Mouse (Mus musculus) heart, embryonic 13.5 days (tissue): Measurements from ENCODE around the gene Ppp1r21. TPM values are rescaled to one million over a fixed set of nuclear protein-coding genes. Genes with fewer than 3 reads are reported as not detected.
A peak's percentile ranks its signal among the peaks of the same experiment; 100 is the strongest.

ENCODE experiments used
- ATAC-seq: fragments of 200-750 bp; cut with Nextera tagmentation; 2 replicates; pipeline ENCODE4 v1.8.0; 2017; ENCODE audit warnings: moderate TSS enrichment; ENCODE audit not compliant: insufficient number of reproducible peaks, low FRiP score, low TSS enrichment; ENCODE audit errors: extremely low read depth
- H3K27ac ChIP-seq: fragments of 300-500 bp; sonication (generic); replicated peaks from 2 replicates; pipeline ENCODE4 v1.5.1; 2015; ENCODE audit warnings: moderate library complexity, mild to moderate bottlenecking, inconsistent platforms
- H3K27me3 ChIP-seq: fragments of 300-500 bp; sonication (generic); replicated peaks from 2 replicates; pipeline ENCODE4 v1.6.1; 2015; ENCODE audit warnings: mild to moderate bottlenecking, inconsistent platforms
- H3K36me3 ChIP-seq: fragments of 300-500 bp; sonication (generic); 2 replicates; pipeline ENCODE4 v1.6.1; 2015; ENCODE audit warnings: mild to moderate bottlenecking, inconsistent platforms
- H3K4me1 ChIP-seq: fragments of 300-500 bp; sonication (generic); 2 replicates; pipeline ENCODE4 v1.6.1; 2015; ENCODE audit warnings: inconsistent platforms
- H3K4me2 ChIP-seq: fragments of 300-500 bp; sonication (generic); 2 replicates; pipeline ENCODE4 v1.6.1; 2015; ENCODE audit warnings: inconsistent platforms, mild to moderate bottlenecking, moderate library complexity
- H3K4me3 ChIP-seq: fragments of 300-500 bp; sonication (generic); 2 replicates; pipeline ENCODE4 v1.5.1; 2015; ENCODE audit warnings: moderate library complexity, mild to moderate bottlenecking, inconsistent platforms
- H3K9ac ChIP-seq: fragments of 300-500 bp; sonication (generic); 2 replicates; pipeline ENCODE4 v1.6.1; 2015; ENCODE audit warnings: inconsistent platforms, mild to moderate bottlenecking, moderate library complexity
- H3K9me3 ChIP-seq: fragments of 300-500 bp; sonication (generic); 2 replicates; pipeline ENCODE4 v1.6.1; 2016; ENCODE audit warnings: inconsistent platforms
- WGBS: fragments of 180-500 bp; shearing (Covaris S2); methylation state at CpG from one replicate; pipeline ENCODE4 v1.1.7; 2015; ENCODE audit warnings: mixed read lengths; 5-methylcytosine and 5-hydroxymethylcytosine counted together
- polyA plus RNA-seq: library from polyadenylated mRNA; unstranded; fragments of >200 nt; fragmentation: Nextera tagmentation; extraction: Ambion mirVana; gene quantifications from 2 replicates; pipeline ENCODE4 v1.2.1, GENCODE M21; 2015

The Ppp1r21 gene
- polyA plus RNA-seq, 1 experiment from 2014 or later, result 13.5 TPM

GRCm38 (mm10) chr17:88598056-88598420 is 68.1 kb downstream of the Ppp1r21 start:
- no peak for ATAC-seq
- H3K9me3 ChIP-seq, result no peaks in the 10 kb centered on the region

GRCm38 (mm10) chr17:88598570-88599368 is 68.9 kb downstream of the Ppp1r21 start:
- Histone ChIP-seq H3K27ac (peak overlapping the region; percentile 78), H3K36me3 (peaks cover 11% of the 10 kb centered on the region), H3K9ac (peak overlapping the region; percentile 91), H3K4me1 (peaks cover 40% of the 10 kb centered on the region), H3K4me2 (peak overlapping the region; percentile 78), H3K9me3 (no peaks in the 10 kb centered on the region), H3K4me3 (peak overlapping the region; percentile 81), H3K27me3 (no peaks in the 10 kb centered on the region)
- WGBS, result 14% methylated on average over 14 of the region's 14 CpGs
- ATAC-seq, result no peak

More at GRCm38 (mm10) chr17:88598056-88598420, 68.1 kb downstream of the Ppp1r21 start:
- 7% methylated on average over 5 of the region's 5 CpGs for WGBS
- Histone ChIP-seq H3K9ac (peak overlapping the region; percentile 91), H3K27me3 (no peaks in the 10 kb centered on the region), H3K27ac (peak overlapping the region; percentile 91), H3K4me3 (peak overlapping the region; percentile 81), H3K4me2 (peak overlapping the region; percentile 78), H3K36me3 (0 out of 2 replicates have a peak, but pooled peaks cover 8% of the 10 kb centered on the region), H3K4me1 (peaks cover 40% of the 10 kb centered on the region)

- Histone ChIP-seq H3K27me3 (no peaks in the 10 kb centered on the region), H3K4me1 (peaks cover 40% of the 10 kb centered on the region), H3K4me3 (no peak overlapping the region), H3K9ac (no peak overlapping the region), H3K9me3 (no peaks in the 10 kb centered on the region), H3K36me3 (peaks cover 14% of the 10 kb centered on the region), H3K4me2 (no peak overlapping the region), H3K27ac (no peak overlapping the region)
- ATAC-seq, result no peak
- WGBS, result 74% methylated on average over 8 of the region's 8 CpGs
Observed at GRCm38 (mm10) chr17:88600492-88601026, 70.6 kb downstream of the Ppp1r21 start.

GRCm38 (mm10) chr17:88603943-88604342 is 74.0 kb downstream of the Ppp1r21 start:
- WGBS, result 82% methylated on average over 11 of the region's 11 CpGs
- no peak for ATAC-seq
- no peak overlapping the region for H3K4me2 ChIP-seq
- H3K4me1 ChIP-seq, result peaks cover 24% of the 10 kb centered on the region
- no peaks in the 10 kb centered on the region for H3K27me3 ChIP-seq
- H3K36me3 ChIP-seq, result peaks cover 16% of the 10 kb centered on the region
- H3K9me3 ChIP-seq, result no peaks in the 10 kb centered on the region
- no peak overlapping the region for H3K27ac ChIP-seq
- H3K9ac ChIP-seq, result no peak overlapping the region
- H3K4me3 ChIP-seq, result no peak overlapping the region

GRCm38 (mm10) chr17:88606056-88606455 is 76.1 kb downstream of the Ppp1r21 start:
- no peak overlapping the region for H3K9ac ChIP-seq
- H3K4me2 ChIP-seq, result no peak overlapping the region
- H3K36me3 ChIP-seq, result peaks cover 30% of the 10 kb centered on the region
- no peaks in the 10 kb centered on the region for H3K9me3 ChIP-seq
- no peak for ATAC-seq
- 86% methylated on average over 2 of the region's 2 CpGs for WGBS
- peaks cover 11% of the 10 kb centered on the region; the same call in 1 of the 2 replicates for H3K4me1 ChIP-seq
- no peak overlapping the region for H3K27ac ChIP-seq
- no peak overlapping the region for H3K4me3 ChIP-seq
- no peaks in the 10 kb centered on the region for H3K27me3 ChIP-seq

- H3K4me2 ChIP-seq, result no peak overlapping the region
- no peak overlapping the region for H3K27ac ChIP-seq
- no peak overlapping the region for H3K4me3 ChIP-seq
- WGBS, result 82% methylated on average over 15 of the region's 15 CpGs
- no peaks in the 10 kb centered on the region for H3K9me3 ChIP-seq
- peaks cover 16% of the 10 kb centered on the region for H3K36me3 ChIP-seq
- H3K9ac ChIP-seq, result no peak overlapping the region
- H3K4me1 ChIP-seq, result peaks cover 18% of the 10 kb centered on the region
- no peaks in the 10 kb centered on the region for H3K27me3 ChIP-seq
- ATAC-seq, result no peak
Observed at GRCm38 (mm10) chr17:88609361-88609760, 79.4 kb downstream of the Ppp1r21 start.

- H3K4me3 ChIP-seq, result no peak overlapping the region
- ATAC-seq, result no peak
- no peak overlapping the region for H3K27ac ChIP-seq
- peaks cover 33% of the 10 kb centered on the region for H3K4me1 ChIP-seq
- H3K9me3 ChIP-seq, result no peaks in the 10 kb centered on the region
- H3K36me3 ChIP-seq, result peaks cover 16% of the 10 kb centered on the region
- no peak overlapping the region for H3K4me2 ChIP-seq
- no peak overlapping the region for H3K9ac ChIP-seq
- WGBS, result 58% methylated on average over 2 of the region's 2 CpGs
- H3K27me3 ChIP-seq, result no peaks in the 10 kb centered on the region
Observed at GRCm38 (mm10) chr17:88611057-88611456, 81.1 kb downstream of the Ppp1r21 start.

GRCm38 (mm10) chr17:88613172-88613571 is 83.3 kb downstream of the Ppp1r21 start:
- Histone ChIP-seq H3K4me1 (peaks cover 33% of the 10 kb centered on the region), H3K27ac (no peak overlapping the region), H3K9me3 (no peaks in the 10 kb centered on the region), H3K9ac (no peak overlapping the region), H3K4me2 (no peak overlapping the region), H3K36me3 (peaks cover 21% of the 10 kb centered on the region), H3K4me3 (no peak overlapping the region), H3K27me3 (no peaks in the 10 kb centered on the region)
- 64% methylated on average over 6 of the region's 6 CpGs for WGBS
- no peak for ATAC-seq

- ATAC-seq, result no peak
- H3K27ac ChIP-seq, result peak overlapping the region; percentile 53; the same call in 1 of the 2 replicates
- peaks cover 20% of the 10 kb centered on the region for H3K36me3 ChIP-seq
- H3K4me3 ChIP-seq, result no peak overlapping the region
- no peaks in the 10 kb centered on the region for H3K27me3 ChIP-seq
- 81% methylated on average over 3 of the region's 3 CpGs for WGBS
- H3K4me2 ChIP-seq, result no peak overlapping the region
- no peaks in the 10 kb centered on the region for H3K9me3 ChIP-seq
- H3K9ac ChIP-seq, result 0 out of 2 replicates have a peak overlapping the region, but pooled peaks have one; percentile 52
- H3K4me1 ChIP-seq, result peaks cover 33% of the 10 kb centered on the region
Observed at GRCm38 (mm10) chr17:88613721-88614120, 83.8 kb downstream of the Ppp1r21 start.

GRCm38 (mm10) chr17:88614234-88614633 is 84.3 kb downstream of the Ppp1r21 start:
- Histone ChIP-seq H3K4me1 (peaks cover 33% of the 10 kb centered on the region), H3K27ac (peak overlapping the region; percentile 61), H3K36me3 (peaks cover 17% of the 10 kb centered on the region), H3K9me3 (no peaks in the 10 kb centered on the region), H3K9ac (no peak overlapping the region), H3K27me3 (no peaks in the 10 kb centered on the region), H3K4me3 (no peak overlapping the region), H3K4me2 (no peak overlapping the region)
- 25% methylated on average over 3 of the region's 3 CpGs for WGBS
- no peak for ATAC-seq

- H3K27me3 ChIP-seq, result no peaks in the 10 kb centered on the region
- WGBS, result 100% methylated on average over 1 of the region's 1 CpGs
- no peak overlapping the region for H3K4me2 ChIP-seq
- H3K36me3 ChIP-seq, result peaks cover 12% of the 10 kb centered on the region
- peaks cover 33% of the 10 kb centered on the region for H3K4me1 ChIP-seq
- no peak for ATAC-seq
- H3K4me3 ChIP-seq, result no peak overlapping the region
- H3K9me3 ChIP-seq, result no peaks in the 10 kb centered on the region
- H3K27ac ChIP-seq, result peak overlapping the region; percentile 61
- no peak overlapping the region for H3K9ac ChIP-seq
Observed at GRCm38 (mm10) chr17:88614733-88615132, 84.8 kb downstream of the Ppp1r21 start.
